In genomic region chr10:69126546-69126945, GRCm38 (mm10) we compare ENCODE assay signal across 35 mouse cellular contexts. TPM values are rescaled to one million over a fixed set of nuclear protein-coding genes. Genes with fewer than 3 reads are reported as not detected.
"Had no signal": no experiment of that assay in that cellular context is flagged by ENCODE, and none has a peak within 500 bp of the region (broad histone marks: within the 10 kb centered on the region; RNA-seq: fewer than 3 reads in every experiment).

No protein-coding gene starts in this region.

- H3K27ac ChIP-seq: heart, adult 2 months; heart, embryonic 10.5 days; heart, embryonic 13.5 days; heart, embryonic 15.5 days; hindbrain, embryonic 10.5 days; hindbrain, embryonic 12.5 days; hindbrain, embryonic 13.5 days; hindbrain, embryonic 14.5 days; hindbrain, embryonic 15.5 days; hindbrain, postnatal 0 days; intestine, embryonic 15.5 days; kidney, embryonic 15.5 days; kidney, postnatal 0 days; layer of hippocampus, adult 2 months had no signal

- H3K9me3 ChIP-seq: heart, embryonic 10.5 days; heart, embryonic 12.5 days; heart, embryonic 13.5 days; heart, embryonic 15.5 days; hindbrain, embryonic 10.5 days; hindbrain, embryonic 12.5 days; hindbrain, embryonic 13.5 days; hindbrain, embryonic 15.5 days; intestine, embryonic 15.5 days; kidney, embryonic 15.5 days had no signal

- H3K36me3 ChIP-seq: heart, embryonic 10.5 days; heart, embryonic 12.5 days; heart, embryonic 13.5 days; heart, embryonic 15.5 days; hindbrain, embryonic 10.5 days; hindbrain, embryonic 12.5 days; hindbrain, embryonic 13.5 days; hindbrain, embryonic 15.5 days; intestine, embryonic 15.5 days; kidney, embryonic 15.5 days had no signal

- H3K4me2 ChIP-seq: heart, embryonic 11.5 days; heart, embryonic 12.5 days; heart, embryonic 13.5 days; heart, embryonic 15.5 days; hindbrain, embryonic 12.5 days; hindbrain, embryonic 13.5 days; hindbrain, embryonic 14.5 days; hindbrain, embryonic 15.5 days; intestine, embryonic 15.5 days; kidney, embryonic 15.5 days had no signal

- DNase-seq: heart, adult 18-20 months; heart, adult 2 months; heart, postnatal 10 days; heart, postnatal 14 days; heart, postnatal 36 days; heart, postnatal 4 days; kidney, adult 11 months; kidney, adult 2 months; kidney, adult 8-10 months; kidney, adult 9 months; kidney, postnatal 10 days; kidney, postnatal 14 days; kidney, postnatal 25 days; kidney, postnatal 36 days; kidney, postnatal 4 days; layer of hippocampus, adult 9-11 months had no signal

- H3K4me1 ChIP-seq: heart, embryonic 10.5 days; heart, embryonic 12.5 days; heart, embryonic 13.5 days; heart, embryonic 15.5 days; hindbrain, embryonic 10.5 days; hindbrain, embryonic 12.5 days; hindbrain, embryonic 13.5 days; hindbrain, embryonic 15.5 days; intestine, embryonic 15.5 days; kidney, embryonic 15.5 days had no signal

- H3K9ac ChIP-seq: heart, embryonic 12.5 days; heart, embryonic 13.5 days; heart, embryonic 15.5 days; hindbrain, embryonic 12.5 days; hindbrain, embryonic 13.5 days; hindbrain, embryonic 14.5 days; hindbrain, embryonic 15.5 days; intestine, embryonic 15.5 days; kidney, embryonic 15.5 days had no signal

- H3K27me3 ChIP-seq: heart, embryonic 12.5 days; heart, embryonic 13.5 days; heart, embryonic 15.5 days; hindbrain, embryonic 12.5 days; hindbrain, embryonic 13.5 days; hindbrain, embryonic 15.5 days; intestine, embryonic 15.5 days; kidney, embryonic 15.5 days had no signal

- H3K4me3 ChIP-seq: heart, adult 2 months; heart, embryonic 10.5 days; heart, embryonic 12.5 days; heart, embryonic 13.5 days; heart, embryonic 15.5 days; hindbrain, embryonic 10.5 days; hindbrain, embryonic 12.5 days; hindbrain, embryonic 13.5 days; hindbrain, embryonic 15.5 days; intestine, embryonic 15.5 days; kidney, embryonic 15.5 days; layer of hippocampus, adult 2 months had no signal

- ATAC-seq: hindbrain, embryonic 16.5 days; hindbrain, postnatal 0 days; inflammation-experienced regulatory T-cells, adult 6 months; intestine, embryonic 15.5 days; intestine, embryonic 16.5 days; intestine, postnatal 0 days had no signal

RNA-seq across cellular contexts. Expression of gene Rhobtb1, which starts 24.7 kb away (rescaled TPM):
- polyA plus RNA-seq: inflammation-experienced regulatory T-cells, adult 6 months had no signal
